Mouse (Mus musculus): ENCODE data around the gene Copz2. TPM values are rescaled to one million over a fixed set of nuclear protein-coding genes. Genes with fewer than 3 reads are reported as not detected.
"Not testable (repeated sequence)": the region's sequence is repeated elsewhere in the genome, so short reads cannot be mapped to it uniquely, and the experiment has no call there.

Gene Copz2
- total RNA-seq, 2 experiments from 2014 or later = 4.5 to 5.0 TPM

DNA sequence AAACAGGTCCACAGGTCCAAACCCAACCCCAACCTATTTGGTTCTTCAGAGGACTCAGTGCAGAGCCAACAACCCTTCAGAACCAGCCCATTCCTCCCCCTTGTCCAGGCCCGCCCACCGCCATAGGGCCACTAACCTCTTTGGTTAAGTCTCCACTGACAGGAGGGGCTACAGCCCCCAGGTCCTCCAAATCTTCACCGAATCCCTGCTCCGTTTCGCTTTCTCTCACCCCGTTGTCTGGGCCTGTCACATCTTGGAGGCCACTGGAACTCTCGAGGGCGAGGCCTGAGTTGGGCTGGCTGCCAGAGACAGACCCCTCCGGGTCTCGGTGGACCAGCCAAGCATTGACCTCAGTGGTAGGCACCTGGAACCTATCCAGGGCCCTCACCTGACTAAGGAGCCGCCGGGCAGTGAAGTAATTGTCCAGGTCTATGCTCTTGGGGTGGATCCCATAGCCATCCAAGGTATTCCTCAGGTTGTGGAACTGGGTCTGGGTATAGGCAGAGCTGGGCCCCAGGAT, 22.5 kb upstream of the Copz2 start:
- intact Hi-C loops (cut with DNase I) = no loop called here
- DNase-seq (ENCODE audit: low spot score in 2 of 2) = no peak

DNA sequence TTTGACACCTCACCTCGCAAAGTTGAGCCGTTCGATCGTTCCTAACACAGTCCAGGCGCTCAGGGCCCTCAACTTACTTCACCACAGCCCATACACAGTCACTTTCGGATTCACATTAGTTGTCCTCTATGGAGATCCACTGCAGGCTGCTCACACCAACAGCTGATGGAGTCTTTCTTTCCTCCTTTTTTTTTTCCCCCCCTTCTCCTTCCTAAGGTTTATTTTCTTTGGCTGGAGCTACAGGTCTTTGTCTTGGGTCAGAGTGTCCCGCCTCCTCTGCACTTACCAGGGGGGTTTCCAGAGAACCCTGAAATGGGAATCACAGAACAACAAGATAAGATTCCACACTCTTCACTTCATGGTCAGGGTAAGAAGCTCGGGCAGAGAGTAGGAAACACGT, 21.8 kb upstream of the Copz2 start:
- DNase-seq (ENCODE audit: low spot score in 2 of 2) = no peak
- intact Hi-C loops (cut with DNase I) = no loop called here

DNA sequence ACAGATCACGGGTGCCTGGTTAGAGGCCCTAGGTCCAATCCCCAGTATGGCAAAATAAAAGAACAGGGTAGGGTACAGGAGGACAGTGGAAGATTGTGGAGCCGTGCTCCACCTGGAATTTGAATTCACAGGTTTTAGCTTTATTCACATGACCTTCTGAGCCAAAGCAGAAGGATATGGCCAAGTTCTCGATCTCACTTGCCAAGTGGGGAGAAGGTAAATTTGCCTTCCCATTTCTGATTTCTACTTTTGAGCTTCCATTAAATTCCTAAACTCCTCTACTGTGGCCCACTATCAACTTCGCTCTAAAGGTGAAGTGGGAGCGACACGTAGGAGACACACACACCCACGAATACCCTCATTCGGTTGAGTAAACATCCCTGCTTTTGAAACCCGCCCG, 20.8 kb upstream of the Copz2 start:
- intact Hi-C loops (cut with DNase I) = no loop called here

DNA sequence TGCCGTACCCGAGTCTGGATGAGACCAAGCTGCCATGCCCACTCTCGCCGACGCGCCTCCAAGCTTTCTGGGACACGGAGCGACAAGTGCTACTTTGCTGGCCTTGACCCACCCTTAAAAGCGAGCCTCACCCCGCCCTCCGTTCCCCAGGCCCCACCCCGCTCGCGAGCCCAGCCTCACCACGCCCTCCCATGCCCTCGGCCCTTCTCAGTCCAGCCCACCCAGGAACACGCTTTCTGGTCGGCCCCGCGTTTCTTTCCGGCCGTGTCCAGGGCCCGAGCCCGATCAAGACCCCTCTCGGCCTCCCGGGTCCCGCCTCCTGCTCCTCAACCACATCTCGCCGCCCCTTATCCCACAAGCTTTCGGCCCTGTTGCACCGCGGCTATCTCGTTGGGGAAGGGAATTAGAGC, 20.3 kb upstream of the Copz2 start:
- DNase-seq (ENCODE audit: low spot score in 2 of 2) = peak in 1 of 2 experiments; percentile 63
- intact Hi-C loops (cut with DNase I) = no loop called here

More for the DNA sequence above, 20.8 kb upstream of the Copz2 start:
- no peak for DNase-seq (ENCODE audit: low spot score in 2 of 2)

DNA sequence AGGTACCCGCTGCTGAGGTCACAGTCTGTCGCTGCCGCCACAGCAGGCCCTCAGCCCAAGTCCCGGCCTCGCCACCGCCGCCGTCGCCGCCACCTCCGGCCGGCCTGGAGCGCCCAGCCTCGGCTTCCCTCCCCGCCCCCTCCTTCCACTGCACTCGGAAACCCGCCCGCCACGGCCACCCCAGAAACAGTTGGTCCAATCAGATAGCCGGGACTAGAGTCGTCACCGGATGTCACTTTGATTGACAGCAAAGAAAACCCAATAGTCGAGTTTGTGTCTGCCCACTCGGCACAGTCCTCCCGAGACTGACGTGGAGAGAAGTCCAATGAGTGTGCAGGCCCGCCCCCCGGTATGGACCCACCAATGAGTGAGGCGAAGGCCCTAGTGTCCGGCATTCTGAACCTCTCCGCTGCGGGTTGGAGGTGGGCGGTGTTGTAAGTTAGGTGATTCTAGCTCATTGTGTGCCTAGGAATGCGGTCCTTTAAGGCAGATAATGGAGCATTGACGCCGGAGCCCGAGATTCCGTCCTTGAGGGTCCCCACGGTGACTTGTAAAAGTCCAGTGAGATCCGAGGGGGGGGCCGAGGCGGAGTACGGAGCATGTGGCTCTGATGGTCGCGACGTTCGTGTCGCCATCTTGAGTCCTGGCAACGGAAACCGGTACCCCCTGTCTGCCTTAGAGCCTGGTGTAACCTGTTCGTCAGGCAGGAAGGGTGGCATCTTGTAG, 19.7 kb upstream of the Copz2 start, which contains the start of gene Nfe2l1:
Gene Nfe2l1, minus strand, starts transcription at position 156 of the 726 bp plus-strand sequence.
- peak; percentile 98 to 99 for DNase-seq (ENCODE audit: low spot score in 2 of 2)
- intact Hi-C loops (cut with DNase I) = no loop called here

DNA sequence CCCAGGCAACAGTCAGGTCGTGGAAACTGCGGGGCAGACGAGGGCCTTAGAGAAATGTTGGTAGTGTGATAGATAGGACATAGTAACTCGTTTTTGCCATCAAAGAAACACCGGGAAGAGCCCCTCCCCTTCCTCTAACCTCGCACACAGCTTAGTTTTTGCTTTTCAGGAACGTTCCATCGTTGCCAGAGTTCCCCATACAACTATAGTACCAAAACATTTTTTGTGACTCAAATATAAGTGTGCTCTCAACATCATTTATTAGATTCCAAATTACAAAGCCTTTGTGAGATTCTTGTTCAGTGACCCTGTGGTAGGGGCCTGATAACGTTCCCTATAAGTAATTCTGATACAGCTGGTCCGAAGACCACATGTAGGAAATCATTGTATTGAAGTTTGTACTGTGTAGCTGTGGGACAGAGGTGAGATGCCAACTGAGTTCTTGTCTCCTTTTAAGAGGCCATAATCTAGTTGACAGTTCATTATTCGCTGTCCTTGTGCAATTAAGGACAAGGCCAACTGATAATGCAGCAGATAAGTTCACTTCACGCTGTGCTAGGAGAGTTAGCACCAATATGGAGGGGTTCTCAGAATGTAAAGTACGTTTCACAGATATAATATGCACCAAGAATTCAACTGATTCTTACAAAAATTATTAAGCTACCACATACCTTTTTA, 19.0 kb upstream of the Copz2 start:
- DNase-seq (ENCODE audit: low spot score in 2 of 2) = no peak
- intact Hi-C loops (cut with DNase I) = no loop called here

DNA sequence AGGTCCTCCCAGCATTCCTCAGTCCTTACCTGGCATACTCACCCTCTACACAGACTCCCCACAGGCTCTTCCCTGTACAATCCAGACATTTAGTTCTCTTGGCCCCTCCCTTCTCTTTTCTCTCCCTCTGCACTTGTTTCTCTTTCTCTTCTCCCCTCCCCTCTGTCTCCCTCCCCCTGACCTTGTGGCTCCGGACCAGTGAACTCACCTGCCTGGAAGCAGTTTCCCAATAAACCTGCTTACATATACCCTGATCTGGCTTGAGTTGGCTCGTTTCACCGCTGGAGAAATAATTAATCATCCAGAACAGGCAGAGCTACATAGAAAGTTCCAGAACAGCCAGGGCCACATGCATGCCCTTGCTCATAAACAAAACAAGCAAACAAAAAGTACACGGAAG, 18.2 kb upstream of the Copz2 start:
- no peak for DNase-seq (ENCODE audit: low spot score in 2 of 2)
- intact Hi-C loops (cut with DNase I) = no loop called here

DNA sequence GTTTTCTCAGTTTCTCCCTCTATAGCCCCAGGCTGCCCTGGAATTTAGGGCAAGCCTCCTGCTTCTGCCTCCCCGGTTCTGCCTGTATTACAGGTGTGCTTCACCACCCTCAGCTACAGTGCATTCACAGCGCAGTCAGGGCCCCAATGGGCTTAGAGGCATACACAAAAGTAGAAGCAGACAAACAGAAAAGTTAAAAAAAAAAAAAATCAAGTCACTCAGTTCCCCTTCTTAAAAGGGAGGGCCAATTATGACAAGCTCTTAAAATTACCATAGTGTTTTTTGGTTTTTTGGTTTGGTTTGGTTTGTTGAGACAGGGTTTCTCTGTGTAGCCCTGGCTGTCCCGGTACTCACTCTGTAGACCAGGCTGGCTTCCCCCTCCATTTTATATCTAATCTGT, 17.1 kb upstream of the Copz2 start:
- DNase-seq (ENCODE audit: low spot score in 2 of 2) = no peak
- intact Hi-C loops (cut with DNase I) = no loop called here

DNA sequence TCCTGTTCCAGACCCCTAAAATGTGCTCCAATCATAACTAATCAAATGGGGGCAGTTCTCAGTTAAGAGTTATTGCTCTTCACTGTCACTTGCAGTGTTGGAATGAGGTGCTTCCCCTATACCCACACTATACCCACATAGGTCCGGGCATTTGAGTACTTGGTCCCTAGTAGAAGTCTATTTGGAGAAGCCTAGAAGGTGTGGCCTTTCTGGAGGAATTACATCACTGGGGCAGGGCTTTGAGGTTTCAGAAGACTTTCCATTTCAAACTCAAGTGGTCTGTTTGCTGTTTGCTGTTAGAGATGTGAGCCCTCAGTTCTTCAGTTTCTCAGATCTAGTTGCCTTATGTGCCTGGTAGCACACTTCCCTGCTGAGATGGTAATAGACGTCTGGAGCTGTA, 16.7 kb upstream of the Copz2 start:
- intact Hi-C loops (cut with DNase I) = no loop called here

DNA sequence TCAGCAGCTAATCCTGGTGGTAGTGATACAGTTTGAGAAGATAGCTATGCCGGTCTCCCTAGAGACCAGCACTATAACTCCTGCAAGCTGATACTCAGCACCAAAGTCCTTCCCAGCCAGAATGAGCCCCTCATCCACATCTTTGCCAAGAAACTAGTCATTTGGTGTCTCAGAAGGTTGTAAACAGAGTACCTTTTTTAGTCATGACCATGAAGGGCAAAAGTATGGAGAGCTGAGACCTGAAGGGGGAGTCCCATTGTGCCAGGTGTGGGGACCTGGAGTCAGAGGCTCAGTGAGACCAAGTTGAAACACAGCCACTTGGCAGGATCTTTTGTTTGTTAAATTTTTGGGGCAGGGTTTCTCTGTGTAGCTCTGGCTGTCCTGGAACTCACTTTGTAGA, 15.5 kb upstream of the Copz2 start:
- intact Hi-C loops (cut with DNase I) = no loop called here
- DNase-seq (ENCODE audit: low spot score in 2 of 2) = no peak

More for the DNA sequence above, 16.7 kb upstream of the Copz2 start:
- no peak for DNase-seq (ENCODE audit: low spot score in 2 of 2)

DNA sequence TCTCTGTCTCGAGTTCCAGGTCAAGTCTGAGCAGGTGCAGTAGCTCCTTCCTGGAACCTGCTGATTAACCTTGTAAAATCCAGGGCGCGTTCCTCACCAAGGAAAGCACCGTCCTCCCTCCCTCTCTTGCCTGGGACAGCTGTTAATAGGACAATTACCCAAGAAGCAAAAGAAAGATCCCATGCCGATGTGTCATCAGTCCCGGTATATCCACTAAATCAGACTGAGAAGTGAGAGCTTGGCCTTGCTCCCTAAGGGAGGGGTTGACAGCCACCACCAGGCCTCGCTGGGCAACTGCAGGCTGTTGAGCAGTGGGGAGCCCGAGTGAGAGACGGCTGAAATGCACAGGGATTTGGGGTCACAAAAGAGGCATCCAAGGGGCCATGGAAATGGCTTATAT, 12.4 kb upstream of the Copz2 start:
- no peak for DNase-seq (ENCODE audit: low spot score in 2 of 2)
- intact Hi-C loops (cut with DNase I) = no loop called here

DNA sequence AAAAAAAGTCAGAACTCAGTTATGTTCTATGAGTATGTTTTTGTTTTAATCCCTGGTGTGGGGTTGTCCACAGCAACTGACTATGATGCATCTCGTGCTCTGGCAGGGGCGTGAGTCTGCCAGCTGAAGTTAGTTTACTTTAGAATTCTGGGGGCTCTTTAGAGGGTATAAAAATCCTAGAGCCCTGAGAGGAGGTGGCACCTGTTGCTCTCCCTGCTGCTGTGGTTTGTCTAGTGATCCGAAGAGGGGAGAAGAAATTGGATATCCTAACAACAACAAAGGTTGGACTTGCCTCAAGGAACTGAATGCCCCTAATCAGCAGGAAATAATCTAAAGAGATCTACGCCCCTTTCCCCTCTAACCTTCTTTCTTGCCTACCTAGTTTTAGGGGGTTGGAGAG, 11.3 kb upstream of the Copz2 start:
- no peak for DNase-seq (ENCODE audit: low spot score in 2 of 2)
- intact Hi-C loops (cut with DNase I) = no loop called here

DNA sequence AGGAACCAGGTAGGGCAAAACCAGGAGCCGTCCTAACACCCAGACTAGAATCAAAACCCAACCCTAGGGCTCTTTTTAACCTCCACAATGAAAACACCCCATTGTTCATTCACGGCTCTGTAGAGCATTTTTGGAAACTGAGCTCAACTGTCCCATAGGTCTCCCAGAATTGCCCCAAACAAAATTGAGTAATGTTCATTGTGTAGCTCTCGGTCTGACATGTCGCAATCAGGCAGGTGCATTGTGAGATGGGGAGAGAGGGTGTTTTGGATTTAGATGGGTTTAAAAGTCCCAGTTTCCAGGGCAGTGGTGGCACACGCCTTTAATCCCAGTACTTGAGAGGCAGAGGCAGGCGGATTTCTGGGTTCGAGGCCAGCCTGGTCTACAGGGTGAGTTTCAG, 10.2 kb upstream of the Copz2 start:
- no peak for DNase-seq (ENCODE audit: low spot score in 2 of 2)
- intact Hi-C loops (cut with DNase I) = no loop called here

DNA sequence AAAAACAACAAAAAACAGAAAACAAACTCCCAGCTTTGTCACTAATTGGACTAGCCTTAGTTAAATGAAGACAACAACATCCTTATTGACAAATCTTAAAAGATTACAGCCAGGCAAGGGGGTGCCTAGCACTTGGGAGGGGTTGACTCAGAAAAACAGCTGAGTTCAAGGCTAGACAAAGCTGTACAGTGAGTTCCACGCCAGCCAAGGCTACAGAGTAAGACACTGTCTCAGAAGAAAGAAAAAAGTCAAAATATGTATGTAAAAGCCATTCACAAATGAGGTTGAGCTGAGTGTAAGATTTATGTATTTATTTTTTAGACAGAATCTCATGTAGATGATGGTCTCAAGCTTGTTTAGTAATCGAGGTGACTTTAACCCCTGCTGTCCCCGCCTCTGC, 9.8 kb upstream of the Copz2 start:
- no peak for DNase-seq (ENCODE audit: low spot score in 2 of 2)
- intact Hi-C loops (cut with DNase I) = no loop called here

DNA sequence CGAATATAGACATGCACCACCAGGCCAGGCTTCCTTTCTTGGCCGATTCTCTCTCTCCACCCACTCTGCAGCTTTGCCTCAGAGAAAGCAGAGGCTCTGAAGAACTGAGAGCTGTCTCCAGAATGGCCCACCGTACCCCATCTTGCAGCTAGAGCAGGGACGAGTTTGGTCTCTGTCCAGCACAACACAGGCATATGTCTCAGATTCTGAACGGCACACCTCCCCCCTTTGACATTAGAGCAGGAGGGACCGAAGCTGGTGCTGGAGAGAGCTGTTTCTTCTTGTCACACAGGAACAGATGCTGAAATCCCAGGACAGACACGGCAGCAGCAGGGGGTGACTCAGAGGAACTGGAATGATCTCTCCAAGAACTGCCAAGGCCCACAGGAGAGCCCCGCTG, 9.4 kb upstream of the Copz2 start:
- DNase-seq (ENCODE audit: low spot score in 2 of 2) = peak; percentile 76 to 78
- intact Hi-C loops (cut with DNase I) = no loop called here

DNA sequence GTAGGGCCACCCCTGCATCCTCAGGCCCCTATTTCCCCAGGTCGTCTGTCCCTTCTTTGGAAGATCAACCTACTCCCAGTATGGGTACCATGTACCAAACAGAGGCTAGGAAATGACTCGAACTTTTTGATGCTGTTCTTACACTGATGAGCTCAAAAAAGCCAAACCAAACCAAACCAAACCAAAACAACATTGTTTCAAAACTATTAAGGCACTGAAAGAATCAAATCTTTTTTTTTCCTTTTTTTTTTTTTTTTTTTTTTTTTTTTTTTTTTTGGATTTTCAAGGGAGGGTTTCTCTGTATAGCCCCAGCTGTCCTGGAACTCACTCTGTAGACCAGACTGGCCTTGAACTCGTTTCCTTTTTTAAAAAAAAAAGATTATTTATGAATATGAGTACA, 6.0 kb upstream of the Copz2 start:
- DNase-seq (ENCODE audit: low spot score in 2 of 2) = no peak
- intact Hi-C loops (cut with DNase I) = no loop called here

DNA sequence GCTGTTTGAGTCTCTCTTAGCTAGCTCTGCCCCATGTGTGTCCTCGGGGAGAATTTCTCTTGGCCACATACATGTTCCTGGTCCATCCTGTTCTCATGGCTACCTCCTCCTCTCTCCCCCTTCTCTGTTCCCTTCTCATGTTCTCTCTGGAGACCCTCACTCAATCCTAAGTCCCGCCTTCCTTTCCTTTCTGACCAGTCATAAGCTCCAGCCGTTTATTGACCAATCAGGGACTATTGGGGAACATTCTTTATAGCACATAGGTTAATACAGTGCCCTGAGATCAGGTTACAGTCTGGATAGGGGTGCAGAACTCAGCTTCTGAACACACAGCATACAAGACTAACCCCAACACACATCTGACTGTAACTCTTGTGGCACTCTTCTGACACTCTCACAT, 2.4 kb upstream of the Copz2 start:
- intact Hi-C loops (cut with DNase I) = no loop called here
- DNase-seq (ENCODE audit: low spot score in 2 of 2) = no peak

DNA sequence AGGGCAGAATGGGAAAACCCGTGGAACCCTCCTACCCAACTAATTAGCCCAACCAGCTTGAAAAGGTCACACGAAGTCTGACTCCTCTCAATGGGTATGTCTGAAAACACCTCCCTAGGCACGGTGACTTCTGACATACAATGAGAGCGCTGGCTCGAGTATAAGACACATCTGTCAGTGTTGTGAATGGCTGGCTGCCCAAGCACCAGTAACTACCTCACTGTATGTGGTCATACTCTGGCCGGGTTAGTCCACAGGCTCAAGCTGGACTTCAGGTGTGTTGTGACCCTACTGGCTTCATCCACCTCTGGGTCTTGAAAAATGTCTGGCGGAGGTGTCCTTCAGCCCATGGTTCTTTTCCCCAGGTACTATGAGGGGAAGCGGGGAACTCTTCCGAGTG, 976 bp upstream of the Copz2 start:
- DNase-seq (ENCODE audit: low spot score in 2 of 2) = no peak
- intact Hi-C loops (cut with DNase I) = no loop called here

DNA sequence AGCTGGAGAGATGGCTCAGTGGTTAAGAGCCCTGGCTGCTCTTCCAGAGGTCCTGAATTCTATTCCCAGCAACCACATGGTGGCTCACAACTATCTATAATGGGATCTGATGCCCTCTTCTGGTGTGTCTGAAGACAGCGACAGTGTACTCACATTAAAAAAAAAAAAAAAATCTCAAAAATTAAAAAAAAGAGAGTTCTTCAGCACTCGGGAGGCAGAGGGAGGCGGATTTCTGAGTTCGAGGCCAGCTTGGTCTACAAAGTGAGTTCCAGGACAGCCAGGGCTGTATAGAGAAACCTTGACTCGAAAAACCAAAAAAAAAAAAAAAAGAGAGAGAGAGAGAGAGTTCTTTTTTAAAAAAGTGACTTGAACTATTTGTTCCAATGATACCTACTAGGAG, 525 bp upstream of the Copz2 start:
- DNase-seq (ENCODE audit: low spot score in 2 of 2); intact Hi-C loops (cut with DNase I): not testable (repeated sequence)

DNA sequence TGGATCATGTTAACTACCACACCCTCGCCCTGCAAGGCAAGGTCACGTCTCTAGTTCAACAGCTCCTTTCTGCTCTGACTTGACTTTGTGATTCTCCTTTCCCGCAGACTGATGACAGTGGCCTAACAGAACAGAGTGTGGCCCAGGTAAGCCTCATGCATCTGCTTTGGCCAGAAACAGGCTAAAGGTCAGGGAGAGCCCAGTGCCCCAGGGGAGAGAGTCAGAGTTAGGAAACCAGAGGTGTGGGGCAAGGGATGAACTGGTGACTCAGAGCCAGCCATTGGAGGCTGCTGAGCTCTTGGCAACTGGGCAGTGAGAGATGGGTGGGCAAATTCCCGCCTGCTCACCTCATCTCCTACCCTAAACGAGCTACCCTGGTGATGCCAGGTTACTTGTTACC, 7.8 kb downstream of the Copz2 start:
- no peak for DNase-seq (ENCODE audit: low spot score in 2 of 2)
- intact Hi-C loops (cut with DNase I) = loop anchor here (5.0 kb wide), 1 partner anchor 35 kb away; no protein-coding TSS in a partner anchor

DNA sequence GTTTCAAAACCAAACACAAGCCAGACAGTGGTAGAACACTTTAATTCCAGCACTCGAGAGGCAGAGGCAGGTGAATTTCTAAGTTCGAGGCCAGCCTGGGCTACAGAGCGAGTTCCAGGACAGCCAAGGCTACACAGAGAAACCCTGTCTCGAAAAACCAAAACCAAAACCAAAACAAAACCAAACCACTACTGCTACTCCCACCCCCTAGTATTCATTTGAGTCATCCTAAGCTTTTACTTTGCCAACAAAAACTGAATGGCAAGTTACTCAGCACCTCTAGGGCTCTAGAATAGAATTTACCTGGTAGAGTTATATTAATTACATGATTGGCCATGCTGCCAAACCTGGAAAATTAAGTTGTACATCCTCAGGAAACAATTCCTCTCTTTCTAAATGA, 10.0 kb downstream of the Copz2 start:
- no peak for DNase-seq (ENCODE audit: low spot score in 2 of 2)
- intact Hi-C loops (cut with DNase I) = loop anchor here (2.0 to 10.0 kb wide), 5 partner anchors 37 to 581 kb away; partner anchors contain the start of gene Snx11
